Mouse (Mus musculus) urinary bladder, postnatal 10 days (tissue): ENCODE data around the gene Foxd4.

Experiments
- DNase-seq: peaks from one replicate; pipeline ENCODE4 v3.0.0; 2022; ENCODE audit warnings: low spot score

The Foxd4 gene

DNA sequence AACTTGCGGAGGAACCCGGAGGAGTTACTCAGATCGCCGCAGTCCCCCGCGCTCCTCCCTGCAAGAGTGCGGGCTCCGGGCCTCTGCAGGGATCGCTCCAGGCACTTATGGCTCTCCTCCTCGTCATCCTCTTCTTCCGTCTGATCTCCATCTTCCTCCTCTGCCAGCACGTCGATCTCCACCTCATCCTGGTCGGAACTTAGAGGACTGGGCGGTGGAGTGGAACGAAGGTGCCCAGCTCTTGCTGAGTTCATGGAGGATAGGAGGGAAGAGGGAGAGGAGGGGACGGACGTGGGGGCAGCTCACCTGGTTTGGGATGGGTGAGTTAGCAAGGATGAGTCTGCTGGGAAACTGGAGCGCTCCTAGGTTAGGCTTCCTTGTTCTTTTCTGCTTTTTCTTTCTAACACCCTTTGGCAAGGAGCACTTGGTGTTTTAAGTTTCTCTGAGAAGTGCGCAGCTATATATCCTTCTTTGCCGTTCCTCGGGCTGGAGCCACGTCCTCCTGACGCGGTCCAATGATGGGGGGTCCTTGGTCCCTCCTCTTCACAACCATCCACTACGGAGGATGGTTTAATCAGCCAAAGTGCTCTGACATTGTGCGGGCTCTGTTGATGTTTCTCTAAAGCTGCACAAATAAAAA, at the start of gene Foxd4:
Gene Foxd4 (minus strand): TSS at position 617 of the 640 bp plus-strand sequence.
- no peak for DNase-seq

GRCm38 (mm10) chr19:24945521-24946262, 44.7 kb upstream of the Foxd4 start:
- no peak for DNase-seq

DNA sequence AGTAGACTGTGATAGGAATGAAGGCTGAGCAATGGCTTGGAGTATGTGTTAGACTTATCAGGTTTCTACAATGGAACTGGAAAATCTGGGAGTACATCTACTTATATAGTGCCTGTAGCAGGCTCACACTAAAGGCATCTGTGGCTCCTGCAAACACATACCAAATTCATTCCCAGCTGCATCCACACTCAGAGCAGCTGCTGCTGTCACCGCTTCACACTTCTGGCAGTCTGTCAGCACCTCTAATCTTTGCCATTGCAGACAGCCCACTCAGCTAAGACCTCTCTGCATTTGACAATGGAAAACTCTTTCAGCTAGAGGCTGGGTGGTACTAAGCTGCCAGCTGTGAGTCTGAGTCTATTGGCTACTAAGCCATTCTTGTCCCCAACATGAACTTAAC, 36.1 kb upstream of the Foxd4 start:
- DNase-seq: no peak

DNA sequence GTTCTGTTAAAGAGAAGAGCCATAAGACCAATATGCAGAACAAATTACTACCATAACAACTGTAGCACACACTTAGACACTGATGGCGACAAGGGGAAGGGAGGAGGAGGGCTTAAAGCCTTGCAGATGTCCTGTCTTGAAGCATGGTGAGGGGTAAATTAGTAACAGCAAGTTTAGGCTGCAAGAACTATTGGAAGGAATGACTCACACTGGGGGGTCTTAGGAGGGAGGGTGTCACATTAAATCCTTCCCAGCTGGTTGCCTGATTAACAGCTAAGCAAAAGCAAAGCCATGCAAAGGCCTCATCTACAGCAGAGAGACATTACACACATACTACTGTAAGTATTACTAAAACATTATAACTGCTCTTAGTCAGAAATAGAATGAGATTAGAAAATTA, 28.0 kb upstream of the Foxd4 start:
- DNase-seq: no peak

DNA sequence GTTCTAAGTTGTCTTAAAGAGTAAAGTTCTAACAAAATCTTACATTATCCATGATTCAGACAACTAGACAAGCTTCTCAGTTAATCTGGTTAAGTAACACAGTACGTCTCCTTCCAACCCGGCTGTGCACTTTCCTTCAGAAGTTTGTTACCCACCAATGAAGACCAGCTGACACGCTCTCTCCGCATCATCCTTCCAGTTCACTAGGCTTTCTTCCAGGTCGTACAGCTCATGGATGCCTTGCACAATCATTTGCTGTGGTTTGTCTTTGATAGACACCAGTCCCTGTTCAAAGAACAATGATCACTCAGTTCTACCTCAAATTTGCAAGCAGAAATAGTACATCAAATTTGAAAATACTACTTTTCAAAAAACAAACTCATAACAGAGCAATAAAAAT, 19.9 kb upstream of the Foxd4 start:
- no peak for DNase-seq

DNA sequence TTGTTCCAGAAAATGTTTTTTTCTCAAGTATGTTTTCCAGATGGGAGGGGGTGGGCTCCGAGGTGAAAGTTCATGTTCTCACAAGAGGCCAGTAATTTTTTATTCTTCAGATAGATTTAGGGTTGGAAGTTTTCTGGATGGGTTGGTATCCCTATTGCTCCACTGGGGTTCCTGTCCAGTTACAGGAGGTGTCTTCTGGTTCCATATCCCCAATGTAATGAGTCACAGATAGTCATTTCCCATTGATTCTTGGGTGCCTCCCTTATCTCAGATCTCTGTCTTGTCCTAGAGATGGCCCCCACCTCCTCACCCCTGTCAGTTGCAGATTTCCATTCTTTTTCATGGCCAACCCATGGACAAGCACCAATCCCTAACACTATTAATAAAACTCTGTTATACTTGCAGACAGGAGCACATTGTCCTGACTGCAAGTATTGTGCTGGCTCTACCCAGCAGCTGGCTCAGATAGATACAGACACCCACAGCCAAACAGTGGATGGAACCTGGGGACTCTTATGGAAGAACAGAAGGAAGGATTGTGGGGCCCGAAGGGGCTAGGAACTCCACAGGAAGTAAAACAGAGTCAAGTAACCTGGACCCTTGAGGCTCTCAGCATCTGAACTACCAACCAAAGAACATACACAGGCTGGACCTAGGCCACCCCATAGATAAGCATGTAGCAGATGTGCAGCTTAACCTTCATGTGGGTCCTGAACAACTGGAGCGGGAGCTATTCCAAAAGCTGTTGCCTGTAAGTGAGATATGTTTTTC, 7.6 kb upstream of the Foxd4 start:
- DNase-seq: no peak

DNA sequence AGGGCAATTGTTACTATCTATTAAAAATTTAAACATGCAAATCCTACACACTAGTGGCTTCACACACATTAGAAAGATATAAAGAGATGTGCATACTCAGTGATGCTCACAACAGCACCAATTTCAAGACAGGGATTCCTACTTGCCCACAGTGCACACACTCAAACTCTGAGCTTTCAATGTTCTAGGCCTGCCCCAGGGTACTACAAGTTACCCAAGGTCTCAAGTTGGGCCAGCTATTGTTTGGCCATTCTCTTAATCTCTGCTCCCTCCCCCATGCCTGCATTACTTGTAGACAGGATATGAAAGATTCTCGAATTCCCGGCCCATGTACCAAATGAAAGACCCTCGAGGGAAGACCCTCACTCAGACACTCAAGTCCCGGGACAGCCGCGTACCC, 6.7 kb upstream of the Foxd4 start:
- DNase-seq: no peak

DNA sequence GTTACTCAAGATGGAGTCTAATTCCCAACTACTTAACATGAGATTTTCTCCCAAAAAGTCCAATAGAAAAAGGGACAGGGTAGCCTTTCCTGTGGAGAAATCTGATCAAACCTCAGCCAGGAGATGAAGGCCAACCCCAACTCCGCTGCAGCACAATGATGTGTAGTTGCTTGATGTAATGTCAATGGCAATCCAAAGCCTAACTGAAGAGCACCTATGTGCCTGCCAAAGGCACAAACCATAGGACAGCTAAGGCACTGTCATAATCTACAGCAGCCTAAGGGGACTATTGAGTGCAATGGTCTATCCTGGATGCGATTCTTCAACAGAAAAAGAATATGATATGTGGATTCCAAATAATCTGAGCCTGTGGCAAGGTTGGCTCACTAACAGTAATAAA, 1.8 kb upstream of the Foxd4 start:
- no peak for DNase-seq

DNA sequence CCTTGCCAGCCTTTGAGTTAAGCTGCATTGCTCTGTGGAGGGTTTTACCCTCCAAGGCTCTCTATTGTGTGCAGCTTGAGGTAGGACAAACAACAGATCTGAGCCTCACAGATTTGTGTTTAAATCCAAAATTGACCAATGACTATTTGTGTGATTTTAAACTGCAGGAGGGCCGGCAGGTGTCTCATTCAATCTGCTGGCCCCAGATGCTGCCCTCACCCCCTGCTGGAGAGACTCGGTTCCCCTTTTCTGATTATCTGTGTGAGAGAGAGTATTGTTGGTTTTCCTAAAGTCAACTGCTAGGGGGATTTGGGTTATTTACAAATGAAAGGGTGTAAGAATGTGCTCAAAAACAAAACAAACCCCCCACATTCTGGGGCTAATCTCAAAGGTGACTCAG, 1.3 kb upstream of the Foxd4 start:
- DNase-seq: no peak

DNA sequence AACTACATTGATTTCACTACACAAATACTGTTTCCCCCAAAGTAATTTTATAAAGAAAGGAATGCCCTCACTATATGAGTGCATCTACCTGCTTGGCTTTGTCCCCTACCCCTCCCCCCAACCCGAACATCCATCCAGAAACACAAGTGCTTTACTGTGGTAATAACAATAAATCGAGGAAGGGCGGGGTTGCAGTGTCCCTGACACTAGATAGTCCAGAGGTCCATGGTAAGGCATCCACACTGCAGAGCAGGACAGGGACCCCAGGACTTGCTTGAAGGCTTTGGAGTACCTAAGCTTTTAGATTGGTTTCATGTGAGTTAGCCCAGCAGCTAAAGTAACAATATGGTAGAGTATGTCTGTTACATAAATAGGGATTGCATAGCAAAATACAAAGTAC, 669 bp upstream of the Foxd4 start:
- no peak for DNase-seq

GRCm38 (mm10) chr19:24899578-24900544, 1.1 kb downstream of the Foxd4 start:
- no peak for DNase-seq

GRCm38 (mm10) chr19:24898737-24899577, 2.0 kb downstream of the Foxd4 start:
- no peak for DNase-seq

DNA sequence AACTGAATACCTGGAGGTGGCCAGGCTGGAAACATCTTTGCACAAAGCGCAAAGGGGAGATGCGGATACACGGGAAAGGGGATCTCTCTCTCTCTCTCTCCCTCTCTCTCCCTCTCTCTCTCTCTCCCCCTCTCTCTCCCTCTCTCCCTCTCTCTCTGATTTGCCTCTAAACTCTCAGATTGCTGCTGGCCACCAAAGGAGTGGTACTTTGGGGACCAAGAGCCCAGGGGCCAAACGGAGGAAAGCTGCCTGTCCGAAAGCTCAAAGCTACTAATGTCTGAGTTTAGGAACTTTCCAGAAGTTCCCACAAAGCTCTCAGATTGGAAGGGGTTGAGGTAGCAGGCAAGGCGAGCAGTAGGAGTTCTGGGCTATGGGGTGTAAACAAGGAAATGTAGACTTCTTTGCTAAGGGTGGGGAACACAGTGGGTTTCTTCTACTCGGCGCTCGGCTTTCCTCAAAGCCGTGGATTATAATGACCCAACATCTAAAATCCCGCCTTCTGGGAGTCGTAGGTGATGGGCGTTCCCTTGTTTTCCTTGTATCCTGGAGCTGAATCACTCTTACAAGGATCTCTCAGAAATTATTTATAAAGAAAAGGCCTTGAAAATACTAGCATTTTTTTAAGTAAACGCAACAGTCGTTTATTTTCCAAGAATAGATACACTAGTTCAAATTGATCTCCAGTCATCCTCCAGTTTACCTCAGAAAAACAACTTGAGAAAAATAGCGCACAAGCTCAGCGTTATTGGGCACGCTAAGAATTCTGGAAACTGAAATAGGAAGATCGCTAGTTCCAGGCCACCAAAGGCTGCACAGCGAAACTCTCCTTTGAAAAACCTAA, 2.9 kb downstream of the Foxd4 start:
- no peak for DNase-seq

DNA sequence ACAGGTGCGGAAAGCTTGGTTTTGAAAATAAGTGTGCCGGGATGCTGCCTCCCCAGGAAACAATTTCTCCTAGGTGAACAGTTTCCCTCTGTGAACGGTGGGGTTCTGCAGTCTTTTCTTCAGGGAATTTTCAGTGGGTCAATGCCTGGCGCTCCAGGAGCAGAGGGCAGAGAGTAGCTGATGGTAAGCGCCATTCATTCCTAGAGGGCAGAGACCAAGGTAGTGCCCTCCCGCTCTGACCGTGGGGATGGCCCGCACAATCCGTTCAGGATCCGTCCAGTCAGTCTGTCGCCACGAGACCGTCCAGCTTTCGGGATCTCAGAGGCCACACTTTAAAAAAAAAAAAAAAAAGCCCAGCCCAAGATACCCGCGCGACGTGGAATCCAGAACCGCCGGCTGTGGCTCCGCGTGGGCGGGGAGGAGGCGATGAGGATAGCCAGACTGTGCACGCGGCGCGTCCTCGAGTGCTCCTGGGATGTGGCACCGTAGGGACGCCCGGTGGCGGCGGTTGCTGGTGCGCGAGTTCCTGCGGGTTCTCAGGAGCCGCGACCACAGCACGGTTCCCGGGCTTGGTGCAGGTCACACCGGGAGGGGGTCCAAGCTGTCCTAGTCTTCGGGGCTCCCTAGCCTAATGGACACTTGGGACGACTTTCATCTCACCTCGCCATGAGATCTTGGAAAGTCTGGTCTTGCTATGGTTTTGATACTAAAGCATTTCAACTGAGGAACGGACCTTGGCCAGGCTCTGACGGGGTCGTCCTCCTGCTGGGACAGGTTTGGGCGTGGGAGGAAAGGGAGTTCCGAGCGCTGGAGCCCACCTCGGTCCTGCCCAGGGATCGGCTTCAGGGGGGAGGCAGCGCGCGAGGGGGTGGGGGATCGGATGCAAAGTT, 3.7 kb downstream of the Foxd4 start:
- no peak for DNase-seq

GRCm38 (mm10) chr19:24896536-24896935, 4.5 kb downstream of the Foxd4 start:
- no peak for DNase-seq

DNA sequence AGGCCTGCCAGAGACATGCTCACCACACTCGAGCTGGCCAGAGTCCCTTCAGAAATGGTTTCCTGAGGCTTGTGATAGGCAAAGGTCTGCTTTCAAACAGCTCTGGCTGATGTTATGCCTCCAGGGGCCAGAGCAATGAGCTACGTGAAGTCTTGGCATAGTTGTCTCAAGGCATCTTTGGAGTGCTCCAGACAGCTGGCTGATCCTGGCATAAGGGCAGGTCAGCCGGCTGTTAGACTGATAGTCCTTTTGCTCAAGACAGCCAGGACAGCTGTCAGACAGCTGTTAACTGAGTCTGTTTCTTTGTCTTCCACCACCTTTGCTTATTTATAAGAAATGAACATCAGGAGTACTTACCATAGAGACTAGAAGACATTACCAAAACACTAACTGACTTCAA, 14.1 kb downstream of the Foxd4 start:
- DNase-seq: no peak

GRCm38 (mm10) chr19:24885504-24885903, 15.5 kb downstream of the Foxd4 start:
- DNase-seq: no peak

DNA sequence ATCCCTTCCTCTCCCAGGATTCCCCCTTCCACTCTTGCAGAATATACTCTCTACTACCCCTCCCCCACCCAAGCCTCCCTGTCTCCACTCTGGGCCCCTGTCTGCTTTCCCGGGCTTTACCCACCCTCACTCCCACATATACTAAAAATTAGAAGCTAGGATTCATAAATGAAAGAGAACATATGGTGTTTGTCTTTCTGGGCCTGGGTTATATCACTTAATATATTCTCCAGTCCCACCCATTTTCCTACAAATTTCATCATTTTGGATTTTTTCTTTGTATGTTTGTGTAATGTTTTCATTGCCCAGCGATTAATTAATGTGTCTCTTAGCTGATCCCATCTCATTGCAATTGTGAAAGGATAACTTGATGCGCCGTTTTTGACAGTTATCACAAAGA, 19.8 kb downstream of the Foxd4 start:
- no peak for DNase-seq
